Mouse (Mus musculus) heart, postnatal 0 days (tissue): Measurements from ENCODE around the gene Rgs12.

Experiments used
- CTCF ChIP-seq: IDR thresholded peaks from 2 replicates; pipeline ENCODE4 v1.5.1; 2016; ENCODE audit warnings: antibody characterized with exemption, control low read depth, low read depth
- EP300 ChIP-seq: IDR thresholded peaks from 2 replicates; pipeline ENCODE4 v1.6.1; 2016; ENCODE audit warnings: antibody characterized with exemption, low read depth

GRCm38 (mm10) chr5:35035141-35035540 lies 85.9 kb downstream of the Rgs12 start:
- no peak for TF ChIP-seq CTCF
- no peak for TF ChIP-seq EP300
